Mouse (Mus musculus) brain, embryonic 14.5 days (tissue): ENCODE data around the gene Atp2b4. TPM values are rescaled to one million over a fixed set of nuclear protein-coding genes. Genes with fewer than 3 reads are reported as not detected.

ENCODE experiments used
- DNase-seq: peaks from one replicate; pipeline ENCODE4 v3.0.0-alpha.2; 2011; ENCODE audit warnings: low read depth
- CTCF ChIP-seq: fragments of 200-500 bp; IDR thresholded peaks from 2 replicates; pipeline ENCODE4 v1.5.1; 2012; ENCODE audit warnings: inconsistent platforms, mild to moderate bottlenecking, moderate library complexity, borderline replicate concordance; ENCODE audit not compliant: insufficient read depth, insufficient read length; ENCODE audit errors: extremely low read depth
- POLR2A ChIP-seq: fragments of 200-500 bp; IDR thresholded peaks from 2 replicates; pipeline ENCODE4 v1.6.1; 2012; ENCODE audit warnings: mild to moderate bottlenecking, inconsistent platforms, borderline replicate concordance; ENCODE audit not compliant: poor library complexity, insufficient read depth, insufficient read length, severe bottlenecking; ENCODE audit errors: extremely low read depth
- polyA plus RNA-seq: library from polyadenylated mRNA; depleted of rRNA; stranded (reverse); fragments of >200 nt; gene quantifications from 2 replicates; pipeline ENCODE4 v1.2.3, GENCODE M21; 2012

Gene Atp2b4
- polyA plus RNA-seq, 1 experiment = 25.0 TPM

DNA sequence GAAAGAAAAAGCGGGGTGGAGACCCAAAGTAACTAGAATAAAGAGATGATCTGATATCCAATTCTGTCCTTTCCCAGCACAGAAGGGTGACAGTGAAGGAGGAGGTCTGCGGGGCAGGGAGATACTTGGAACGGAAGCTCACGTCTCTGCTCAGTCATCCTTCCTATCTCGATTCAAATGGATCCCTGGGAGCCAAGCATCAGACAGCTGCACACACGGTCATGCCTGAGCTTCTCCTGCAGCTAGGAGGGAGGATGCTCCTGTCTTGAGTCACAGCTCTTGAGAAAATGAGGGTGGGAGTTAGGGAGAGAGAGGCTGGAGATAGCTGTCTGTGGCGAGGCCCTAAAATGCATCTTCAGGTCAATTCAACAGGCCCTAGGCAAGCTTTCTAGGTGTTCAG, 64.2 kb downstream of the Atp2b4 start:
- no peak for DNase-seq
- TF ChIP-seq CTCF = no peak
- no peak for TF ChIP-seq POLR2A

DNA sequence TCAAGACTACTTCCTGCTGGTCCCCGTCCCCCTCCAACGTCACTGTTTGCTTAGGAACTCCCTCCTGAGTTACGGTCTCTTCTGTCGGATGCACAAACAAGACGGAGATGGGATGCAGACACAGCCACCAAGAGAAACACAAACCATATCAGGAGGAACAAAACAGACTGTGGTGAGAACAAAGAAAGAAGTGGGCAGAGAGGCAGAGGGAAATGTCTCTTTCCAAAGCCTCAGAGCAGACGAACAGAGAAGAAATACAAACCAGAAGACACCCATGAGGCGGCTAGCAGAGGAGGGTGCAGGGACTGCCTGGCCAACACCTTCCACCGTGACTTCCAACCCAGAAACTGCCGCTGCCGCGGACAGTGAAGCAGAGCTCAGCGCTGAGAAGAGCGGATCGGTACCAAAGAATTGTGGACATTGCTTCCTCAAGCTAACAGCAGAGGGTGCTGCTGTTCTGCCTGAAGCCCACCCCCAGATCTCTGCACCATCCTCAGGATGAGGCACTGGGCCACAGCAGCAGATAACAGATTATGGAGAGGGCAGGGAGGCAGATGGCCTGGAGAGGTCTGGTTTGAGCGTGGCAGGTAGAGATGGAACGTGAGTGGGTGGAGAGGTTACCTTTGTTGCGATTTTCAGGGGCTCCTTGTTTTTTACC, 64.7 kb downstream of the Atp2b4 start:
- TF ChIP-seq CTCF (peak; percentile 97), POLR2A (no peak)
- DNase-seq = peak; percentile 92

DNA sequence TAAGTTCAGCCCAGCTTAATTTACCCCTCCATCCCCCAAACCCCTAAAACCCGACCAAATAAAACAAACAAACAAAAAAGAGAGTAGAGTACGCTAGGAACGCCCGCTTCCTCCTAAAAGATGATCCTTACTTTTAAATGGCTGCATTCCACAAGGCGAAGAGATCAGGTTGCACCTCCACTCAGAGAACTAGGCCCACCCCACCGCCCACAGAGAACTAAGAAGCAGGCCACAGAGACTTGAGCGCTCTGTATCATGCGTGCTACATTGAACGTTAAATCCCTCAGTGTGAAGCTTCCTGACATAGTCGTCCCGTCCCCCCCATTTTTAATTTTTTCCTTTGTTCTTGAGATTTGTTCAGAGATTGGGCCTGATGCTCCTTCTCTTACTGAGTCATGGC, 68.0 kb downstream of the Atp2b4 start:
- TF ChIP-seq POLR2A (no peak), CTCF (no peak)
- DNase-seq = no peak

DNA sequence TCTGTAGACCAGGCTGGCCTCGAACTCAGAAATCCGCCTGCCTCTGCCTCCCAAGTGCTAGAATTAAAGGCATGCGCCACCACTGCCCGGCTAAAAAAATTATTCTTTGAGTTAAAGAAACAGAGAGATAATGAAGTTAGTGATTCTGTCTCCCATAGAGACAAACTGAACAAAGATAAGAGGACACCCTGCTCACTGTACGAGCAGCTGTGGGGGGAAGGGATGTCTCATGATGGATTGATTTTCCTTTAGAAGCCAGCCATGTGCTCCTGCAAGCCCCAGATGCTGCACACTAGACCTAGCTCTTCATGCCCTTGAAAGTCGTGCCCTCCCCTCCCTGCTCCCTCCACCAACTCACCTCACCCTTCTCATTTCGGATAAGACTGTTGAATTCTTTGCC, 72.5 kb downstream of the Atp2b4 start:
- no peak for DNase-seq
- TF ChIP-seq POLR2A (no peak), CTCF (no peak)

DNA sequence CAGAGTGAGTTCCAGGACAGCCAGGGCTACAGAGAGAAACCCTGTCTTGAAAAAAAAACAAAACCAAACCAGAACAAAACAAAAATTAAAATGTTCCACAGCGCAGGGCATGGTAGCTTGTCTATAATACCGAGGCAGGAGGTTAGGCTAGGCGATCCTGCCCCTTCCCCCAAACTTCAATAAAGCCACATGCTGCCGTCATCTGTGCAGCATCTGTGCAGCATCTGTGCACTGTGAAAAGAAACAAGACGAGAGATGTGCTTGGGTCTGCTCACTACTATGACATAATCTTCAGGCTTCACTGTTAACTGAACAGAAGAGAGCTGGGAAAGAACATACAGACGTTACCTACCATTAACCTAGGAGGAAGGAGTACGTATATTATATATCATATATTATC, 80.5 kb downstream of the Atp2b4 start:
- TF ChIP-seq CTCF (no peak), POLR2A (no peak)
- DNase-seq = no peak

DNA sequence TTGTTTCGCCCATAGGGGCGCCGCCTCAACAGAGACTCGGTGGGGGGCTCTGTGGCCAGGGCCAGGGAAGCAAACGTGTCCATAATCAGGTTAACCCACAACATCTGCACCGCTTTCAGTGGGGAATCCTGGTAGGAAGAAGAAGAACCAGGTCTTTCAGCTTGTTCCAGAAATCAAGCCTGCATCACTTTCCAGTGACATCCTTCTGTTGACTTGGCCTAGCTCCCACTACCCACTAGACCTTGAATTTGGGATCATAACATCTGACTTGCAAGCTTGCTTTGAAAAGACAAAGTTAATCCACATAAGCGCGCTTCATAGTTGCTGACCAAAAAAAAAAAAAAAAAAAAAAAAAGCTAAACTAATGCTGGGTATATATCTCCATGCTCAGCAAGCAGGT, 82.1 kb downstream of the Atp2b4 start:
- TF ChIP-seq POLR2A = no peak
- DNase-seq = no peak

DNA sequence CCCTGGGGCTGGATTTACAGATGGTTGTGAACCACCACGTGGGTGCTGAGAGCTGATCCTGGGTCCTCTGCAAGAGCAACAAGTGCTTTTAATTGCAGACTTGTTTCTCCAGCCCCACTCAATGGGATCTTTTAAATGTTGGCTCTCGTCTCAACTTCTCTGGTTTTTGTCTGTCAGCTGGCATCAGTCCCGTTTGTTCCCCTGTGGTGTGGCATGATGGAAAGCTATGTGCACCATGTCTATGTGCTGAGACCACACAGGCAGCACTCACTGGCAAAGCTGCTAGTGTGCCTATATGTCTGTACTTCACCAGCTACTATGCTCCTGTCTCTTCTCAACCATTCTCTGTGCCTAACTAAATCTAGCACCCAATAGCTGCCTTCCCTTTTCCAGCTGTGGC, 82.5 kb downstream of the Atp2b4 start:
- TF ChIP-seq CTCF (no peak), POLR2A (no peak)
- peak; percentile 27 for DNase-seq

DNA sequence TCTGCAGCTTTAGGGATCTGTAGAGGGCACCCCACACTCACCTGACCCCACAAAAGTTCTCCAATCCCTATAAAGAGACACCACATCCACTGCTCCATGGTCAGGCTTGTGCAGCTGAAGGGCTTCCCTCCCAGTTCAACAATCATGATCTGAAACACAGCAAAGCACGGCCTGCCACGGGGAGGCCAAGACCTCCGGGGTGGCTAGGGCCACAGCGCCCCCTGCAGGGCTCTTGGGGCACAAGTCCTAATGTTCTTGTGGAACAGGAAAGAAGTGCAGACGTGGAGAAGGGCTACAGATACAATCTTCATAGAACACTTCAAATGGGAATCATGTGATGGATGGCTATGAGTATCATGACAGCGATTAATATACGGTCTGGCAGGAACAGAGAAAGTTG, 84.4 kb downstream of the Atp2b4 start:
- DNase-seq = no peak
- TF ChIP-seq POLR2A (no peak), CTCF (peak; percentile 36; the same call in 1 of the 2 replicates)

DNA sequence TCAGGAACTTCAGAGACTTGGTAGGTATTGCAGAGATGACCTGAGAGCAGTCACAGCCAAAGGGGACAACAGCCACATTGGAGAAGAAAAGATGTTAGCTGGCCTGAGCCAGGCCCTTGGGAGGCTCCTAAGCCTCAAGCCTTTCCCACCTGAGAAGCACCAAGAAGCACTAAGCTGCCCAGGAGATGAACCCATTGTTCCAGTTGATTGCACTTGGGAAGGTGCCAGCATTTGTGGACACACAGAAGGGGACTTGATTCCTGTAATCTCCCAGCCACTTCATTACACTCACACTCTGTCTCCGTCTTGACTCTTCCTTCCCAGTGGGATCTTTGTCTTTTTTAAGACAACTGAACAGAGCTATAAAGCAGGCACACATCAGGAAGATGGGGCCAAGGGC, 85.7 kb downstream of the Atp2b4 start:
- TF ChIP-seq CTCF = no peak
- no peak for TF ChIP-seq POLR2A
- no peak for DNase-seq

DNA sequence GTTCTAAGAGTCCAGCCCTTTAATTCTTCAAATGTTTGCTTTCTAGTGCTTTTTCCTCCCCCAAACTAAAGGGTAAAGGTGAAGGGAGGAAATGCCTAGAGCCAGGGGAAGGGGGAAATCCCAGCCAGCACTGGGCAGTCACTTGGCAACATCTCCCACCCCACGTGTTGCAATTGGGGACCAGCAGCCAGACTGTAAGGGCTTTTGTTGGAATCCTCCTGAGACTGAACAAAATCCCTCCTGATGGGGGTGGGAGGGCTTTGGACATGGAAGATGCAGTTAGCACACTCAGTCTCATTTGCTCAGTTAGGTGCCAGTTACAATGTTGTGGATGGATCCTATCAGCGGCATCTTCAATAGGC, 87.9 kb downstream of the Atp2b4 start:
- TF ChIP-seq POLR2A (no peak), CTCF (no peak)
- peak; percentile 71 for DNase-seq

DNA sequence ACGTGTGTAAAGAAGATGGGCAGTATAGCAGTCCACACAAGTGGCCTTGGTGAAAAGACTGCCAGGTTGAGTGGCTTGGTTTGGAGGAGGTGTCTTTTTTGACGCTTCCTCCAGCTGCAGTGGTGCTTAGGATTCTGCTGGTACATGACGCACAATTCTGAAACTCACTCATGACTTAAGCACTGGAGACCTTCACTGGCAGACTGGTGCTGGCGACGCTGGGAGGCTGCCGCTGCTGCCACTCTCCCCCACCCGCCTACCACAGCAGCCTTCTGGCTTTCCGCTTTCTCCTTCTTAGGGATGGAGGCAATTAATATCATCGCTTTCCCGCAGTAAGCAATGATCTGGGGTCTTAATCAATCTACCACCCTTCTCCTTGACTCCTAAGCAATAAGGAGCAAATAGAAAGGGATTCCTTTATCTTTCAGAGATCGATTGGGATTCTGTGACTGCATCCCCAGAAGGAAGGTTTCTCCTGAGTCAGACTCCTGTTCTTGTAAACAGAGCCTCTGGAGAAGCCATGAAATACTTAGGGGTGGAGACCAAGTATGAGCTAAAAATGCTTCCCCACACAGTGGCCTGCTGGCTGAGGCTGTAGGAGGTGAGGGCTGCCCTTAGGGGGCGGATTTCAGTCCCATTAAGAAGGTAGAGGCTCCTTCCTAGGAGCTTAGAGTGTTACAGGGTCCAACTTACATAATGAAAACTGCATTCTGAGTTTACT, 88.4 kb downstream of the Atp2b4 start:
- DNase-seq = no peak
- TF ChIP-seq POLR2A (no peak), CTCF (peak; percentile 12; the same call in 1 of the 2 replicates)

DNA sequence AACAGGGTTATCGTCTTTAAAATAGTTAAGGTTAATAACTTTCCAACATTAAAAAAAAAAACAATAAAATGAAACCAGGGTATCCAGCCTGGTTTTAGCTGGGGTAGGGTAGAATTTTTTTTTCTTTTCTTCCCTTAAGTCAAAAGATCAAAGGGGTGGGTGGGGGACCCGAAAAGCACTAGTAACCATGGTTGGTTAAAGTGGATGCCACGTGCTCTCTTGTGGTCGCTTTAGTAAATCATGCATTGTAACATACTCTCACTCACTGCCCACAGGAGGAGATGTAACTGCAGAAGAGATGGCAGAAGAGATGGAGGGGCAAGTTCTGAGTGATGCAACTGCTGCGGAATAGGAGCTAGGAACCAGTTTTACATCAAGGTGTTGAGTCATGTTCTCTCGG, 89.5 kb downstream of the Atp2b4 start:
- TF ChIP-seq CTCF = no peak
- TF ChIP-seq POLR2A = no peak
- no peak for DNase-seq
